Mouse (Mus musculus) stomach, postnatal 0 days (tissue): ENCODE results near the gene Pgbd5.

ENCODE experiments used
- CTCF ChIP-seq: IDR thresholded peaks from 2 replicates; pipeline ENCODE4 v1.5.1; 2016; ENCODE audit warnings: antibody characterized with exemption, low read depth, mild to moderate bottlenecking, moderate library complexity
- EP300 ChIP-seq: optimal IDR thresholded peaks from 2 replicates; pipeline ENCODE3; 2016; ENCODE audit warnings: antibody characterized with exemption

DNA sequence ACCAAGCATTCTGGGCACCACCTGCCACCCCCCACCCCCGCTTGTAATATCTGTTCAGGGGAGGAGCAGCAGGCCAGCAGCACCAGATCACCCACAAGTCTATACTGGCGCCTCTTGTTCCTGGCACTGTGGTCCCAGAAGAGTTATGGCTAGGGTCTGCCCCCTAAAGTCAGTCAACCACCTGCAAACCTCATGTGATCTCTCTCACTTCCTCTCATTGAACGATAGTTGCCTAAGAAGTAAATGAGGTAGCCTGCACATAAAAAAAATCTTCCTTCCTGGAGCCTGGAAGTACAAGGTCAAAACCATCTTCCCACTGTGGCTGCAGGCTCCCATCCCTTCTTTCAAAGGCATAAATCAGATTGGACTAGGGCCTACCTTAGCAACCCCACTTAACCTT is 23.7 kb downstream of the Pgbd5 start:
- TF ChIP-seq CTCF (no peak), EP300 (no peak)
